Mouse (Mus musculus) urinary bladder, adult 2 months (tissue): ENCODE data around the gene Rarb. TPM values are rescaled to one million over a fixed set of nuclear protein-coding genes. Genes with fewer than 3 reads are reported as not detected.
"Not testable (repeated sequence)": the region's sequence is repeated elsewhere in the genome, so short reads cannot be mapped to it uniquely, and the experiment has no call there.

Experiments
- DNase-seq: peaks from one replicate; pipeline ENCODE4 v3.0.0; 2022; ENCODE audit warnings: low spot score
- polyA plus RNA-seq: library from polyadenylated mRNA; depleted of rRNA; stranded (reverse); fragments of >200 nt; gene quantifications from 2 replicates; pipeline ENCODE4 v1.2.3, GENCODE M21; 2012; rRNA removed

The Rarb gene
- polyA plus RNA-seq = 12.5 and 14.3 TPM in 2 replicates

GRCm38 (mm10) chr14:16818602-16819250, at the start of gene Rarb:
TSS of gene Rarb (minus strand) at chr14:16819156.
- no peak for DNase-seq

GRCm38 (mm10) chr14:16842036-16842435, 23.1 kb upstream of the Rarb start:
- no peak for DNase-seq

GRCm38 (mm10) chr14:16841597-16841989, 22.6 kb upstream of the Rarb start:
- no peak for DNase-seq

GRCm38 (mm10) chr14:16840951-16841596, 22.1 kb upstream of the Rarb start:
- DNase-seq = no peak

GRCm38 (mm10) chr14:16840135-16840534, 21.2 kb upstream of the Rarb start:
- DNase-seq = no peak

- no peak for DNase-seq
Measured at GRCm38 (mm10) chr14:16815096-16815741, 3.7 kb downstream of the Rarb start.

- DNase-seq = no peak
Measured at GRCm38 (mm10) chr14:16806155-16806554, 12.8 kb downstream of the Rarb start.

GRCm38 (mm10) chr14:16790161-16790560, 28.8 kb downstream of the Rarb start:
- no peak for DNase-seq

GRCm38 (mm10) chr14:16781942-16782541, 36.9 kb downstream of the Rarb start:
- DNase-seq = no peak

GRCm38 (mm10) chr14:16776723-16777381, 42.1 kb downstream of the Rarb start:
- DNase-seq = no peak

- DNase-seq = no peak
Measured at GRCm38 (mm10) chr14:16772927-16773326, 46.0 kb downstream of the Rarb start.

- DNase-seq = no peak
Measured at GRCm38 (mm10) chr14:16765891-16766290, 53.1 kb downstream of the Rarb start.

GRCm38 (mm10) chr14:16762773-16763172, 56.2 kb downstream of the Rarb start:
- DNase-seq = no peak

GRCm38 (mm10) chr14:16758773-16759434, 60.1 kb downstream of the Rarb start:
- no peak for DNase-seq

- not testable (repeated sequence) for DNase-seq
Measured at GRCm38 (mm10) chr14:16755601-16756000, 63.4 kb downstream of the Rarb start.

- no peak for DNase-seq
Measured at GRCm38 (mm10) chr14:16752648-16753047, 66.3 kb downstream of the Rarb start.

- DNase-seq = no peak
Measured at GRCm38 (mm10) chr14:16746982-16747578, 71.9 kb downstream of the Rarb start.

GRCm38 (mm10) chr14:16740982-16741739, 77.8 kb downstream of the Rarb start:
- DNase-seq = no peak

- no peak for DNase-seq
Measured at GRCm38 (mm10) chr14:16738538-16738937, 80.4 kb downstream of the Rarb start.

- DNase-seq = no peak
Measured at GRCm38 (mm10) chr14:16737781-16738180, 81.2 kb downstream of the Rarb start.
